Mouse (Mus musculus) kidney, adult 8-10 months (tissue): ENCODE results near the gene Elmsan1.
"Not testable (repeated sequence)": the region's sequence is repeated elsewhere in the genome, so short reads cannot be mapped to it uniquely, and the experiment has no call there.

ENCODE experiments used
- DNase-seq, 2 experiments: peaks; one replicate each; pipeline ENCODE4 v3.0.0; 2022

Gene Elmsan1

GRCm38 (mm10) chr12:84218289-84219120 lies at the start of gene Elmsan1:
Elmsan1 (minus strand) TSS chr12:84218881.
- peak in 1 of 2 experiments; percentile 71 for DNase-seq

- DNase-seq, result no peak
Observed at GRCm38 (mm10) chr12:84267264-84267663, 48.6 kb upstream of the Elmsan1 start.

- no peak for DNase-seq
Observed at GRCm38 (mm10) chr12:84260363-84260762, 41.7 kb upstream of the Elmsan1 start.

DNA sequence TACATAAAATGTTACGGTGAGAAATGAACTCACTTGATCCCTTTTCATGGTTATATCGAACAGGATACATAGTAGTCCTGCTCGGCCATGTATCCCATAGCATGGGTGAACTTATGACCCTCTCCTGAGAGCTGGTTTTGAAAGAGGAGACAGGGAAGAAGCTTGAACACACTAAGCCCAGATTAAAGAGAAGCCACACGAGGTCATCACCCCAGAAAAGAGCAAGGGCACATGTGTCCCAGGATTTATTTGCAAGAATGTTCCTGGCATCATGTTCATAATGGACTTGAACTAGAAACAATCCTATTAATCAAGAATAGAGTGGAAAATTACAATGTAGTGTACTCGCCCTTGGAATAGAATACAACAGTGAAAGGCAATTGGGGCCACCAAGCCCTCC lies 36.2 kb upstream of the Elmsan1 start:
- DNase-seq, result no peak

GRCm38 (mm10) chr12:84252811-84253210 lies 34.1 kb upstream of the Elmsan1 start:
- DNase-seq, result no peak

DNA sequence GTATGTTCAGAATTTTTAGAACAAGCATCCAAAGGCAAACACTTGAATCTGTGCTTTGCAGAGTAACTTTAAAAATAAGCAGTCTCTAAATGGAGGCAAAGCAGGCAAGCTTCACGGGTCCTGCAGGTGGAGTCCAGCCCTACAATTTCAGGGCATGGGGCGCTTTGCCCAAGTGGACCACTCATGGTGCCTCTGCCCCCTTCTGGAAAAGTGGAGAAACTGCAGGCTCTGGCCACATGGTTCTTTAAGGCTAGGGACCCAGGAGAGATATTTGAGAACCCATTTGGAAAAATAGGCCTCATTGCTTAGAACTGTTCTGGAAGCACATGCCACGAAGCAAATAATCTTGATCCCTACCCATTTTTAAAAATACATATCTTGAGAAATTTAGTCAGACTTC lies 30.5 kb upstream of the Elmsan1 start:
- peak; percentile 66 to 76 for DNase-seq

GRCm38 (mm10) chr12:84245683-84246082 lies 27.0 kb upstream of the Elmsan1 start:
- no peak for DNase-seq

GRCm38 (mm10) chr12:84243076-84243770 lies 24.5 kb upstream of the Elmsan1 start:
- no peak for DNase-seq

DNA sequence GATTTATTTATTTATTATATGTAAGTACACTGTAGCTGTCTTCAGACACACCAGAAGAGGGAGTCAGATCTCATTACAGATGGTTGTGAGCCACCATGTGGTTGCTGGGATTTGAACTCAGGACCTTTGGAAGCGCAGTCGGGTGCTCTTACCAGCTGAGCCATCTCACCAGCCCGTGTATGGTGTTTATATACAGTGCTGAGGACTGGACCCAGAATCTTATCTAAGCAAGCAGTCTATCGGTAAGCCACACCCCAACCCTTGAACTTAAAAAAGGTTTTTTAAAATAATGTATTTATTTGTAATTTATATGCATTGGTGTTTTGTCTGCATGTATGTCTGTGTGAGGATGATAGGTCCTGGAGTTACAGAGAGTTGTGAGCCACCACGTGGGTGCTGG lies 18.4 kb upstream of the Elmsan1 start:
- DNase-seq, result not testable (repeated sequence)

GRCm38 (mm10) chr12:84235981-84236752 lies 17.5 kb upstream of the Elmsan1 start:
- no peak for DNase-seq

DNA sequence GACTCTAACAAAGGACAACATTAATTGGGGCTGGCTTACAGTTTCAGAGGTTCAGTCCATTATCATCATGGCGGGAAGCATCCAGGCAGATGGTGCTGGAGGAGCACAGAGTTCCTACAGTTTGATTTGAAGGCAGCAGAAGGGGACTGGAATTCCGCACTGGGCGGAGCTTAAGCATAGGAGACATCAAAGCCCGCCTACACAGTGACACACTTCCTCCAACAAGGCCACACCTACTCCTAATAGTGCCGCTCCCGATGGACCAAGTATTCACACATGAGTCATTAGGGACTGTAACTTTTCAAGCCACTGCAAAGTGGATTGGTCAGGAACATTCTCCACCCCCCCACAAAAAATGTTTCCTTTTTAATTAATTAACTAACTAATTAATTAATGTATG lies 16.9 kb upstream of the Elmsan1 start:
- DNase-seq, result no peak

DNA sequence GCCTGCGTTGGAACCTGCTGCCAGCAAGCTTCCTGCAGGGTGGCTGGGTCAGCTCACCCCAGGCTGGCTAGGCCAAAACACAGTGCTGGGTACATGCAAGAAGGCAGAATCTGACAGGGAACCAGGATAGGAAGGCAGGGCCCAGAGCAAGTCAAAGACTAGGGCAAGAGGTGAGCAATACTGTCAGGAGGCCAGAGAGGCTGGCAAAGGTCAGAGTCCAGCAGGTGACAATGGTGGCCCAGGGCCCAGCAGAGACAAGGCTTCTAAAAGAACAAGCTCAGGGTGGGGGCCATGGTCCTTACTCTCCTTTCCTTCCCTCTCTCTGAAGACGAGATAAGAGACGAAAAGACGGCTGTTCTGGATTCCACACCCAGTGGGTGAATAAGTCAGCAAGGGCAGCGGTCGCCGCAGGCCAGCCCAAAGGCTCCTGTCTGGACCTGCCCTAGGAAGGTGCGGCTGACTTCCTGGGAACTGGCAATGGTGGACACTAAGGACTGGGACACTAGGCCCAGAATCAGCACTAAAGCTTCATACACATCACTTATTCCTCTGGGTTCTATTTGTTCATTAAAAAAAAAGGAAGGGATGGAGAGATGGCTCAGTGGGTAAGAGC lies 14.9 kb upstream of the Elmsan1 start:
- DNase-seq, result no peak

DNA sequence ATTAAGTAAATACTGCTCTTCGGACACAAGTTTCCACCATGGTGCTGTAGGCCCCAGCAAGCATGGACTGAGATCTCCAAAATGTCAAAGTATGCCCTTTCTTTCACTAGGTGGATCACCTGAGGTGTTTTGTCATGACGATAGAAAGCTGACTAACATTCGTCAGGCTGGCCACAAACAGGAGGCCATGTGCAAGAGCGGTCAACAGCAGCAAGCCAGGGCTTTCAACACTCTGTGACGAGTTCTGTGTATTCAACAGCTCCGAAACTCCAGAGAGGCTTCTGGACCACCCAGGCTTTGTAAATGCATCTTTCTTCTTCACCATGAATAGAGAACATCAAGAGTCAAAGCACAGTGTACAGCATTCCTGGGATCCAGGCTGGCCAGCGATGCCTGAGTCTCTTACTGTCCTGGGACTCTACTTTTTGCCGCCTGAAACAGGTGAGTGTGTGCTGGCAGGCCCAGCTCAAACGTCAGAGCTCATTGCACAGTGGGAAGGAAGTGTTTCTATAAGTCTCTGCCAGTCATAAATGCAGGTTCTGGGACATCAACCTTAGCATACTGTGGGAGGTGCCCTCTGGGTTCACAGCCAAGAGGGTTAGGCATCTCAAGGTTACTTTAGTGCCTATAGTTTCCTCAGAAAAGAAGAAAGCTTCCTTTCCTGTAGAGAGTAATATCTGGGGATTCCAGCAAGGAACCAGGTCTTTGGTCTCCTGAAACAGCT lies 7.6 kb upstream of the Elmsan1 start:
- DNase-seq, result no peak

GRCm38 (mm10) chr12:84222405-84222961 lies 3.8 kb upstream of the Elmsan1 start:
- peak in 1 of 2 experiments; percentile 62 for DNase-seq

DNA sequence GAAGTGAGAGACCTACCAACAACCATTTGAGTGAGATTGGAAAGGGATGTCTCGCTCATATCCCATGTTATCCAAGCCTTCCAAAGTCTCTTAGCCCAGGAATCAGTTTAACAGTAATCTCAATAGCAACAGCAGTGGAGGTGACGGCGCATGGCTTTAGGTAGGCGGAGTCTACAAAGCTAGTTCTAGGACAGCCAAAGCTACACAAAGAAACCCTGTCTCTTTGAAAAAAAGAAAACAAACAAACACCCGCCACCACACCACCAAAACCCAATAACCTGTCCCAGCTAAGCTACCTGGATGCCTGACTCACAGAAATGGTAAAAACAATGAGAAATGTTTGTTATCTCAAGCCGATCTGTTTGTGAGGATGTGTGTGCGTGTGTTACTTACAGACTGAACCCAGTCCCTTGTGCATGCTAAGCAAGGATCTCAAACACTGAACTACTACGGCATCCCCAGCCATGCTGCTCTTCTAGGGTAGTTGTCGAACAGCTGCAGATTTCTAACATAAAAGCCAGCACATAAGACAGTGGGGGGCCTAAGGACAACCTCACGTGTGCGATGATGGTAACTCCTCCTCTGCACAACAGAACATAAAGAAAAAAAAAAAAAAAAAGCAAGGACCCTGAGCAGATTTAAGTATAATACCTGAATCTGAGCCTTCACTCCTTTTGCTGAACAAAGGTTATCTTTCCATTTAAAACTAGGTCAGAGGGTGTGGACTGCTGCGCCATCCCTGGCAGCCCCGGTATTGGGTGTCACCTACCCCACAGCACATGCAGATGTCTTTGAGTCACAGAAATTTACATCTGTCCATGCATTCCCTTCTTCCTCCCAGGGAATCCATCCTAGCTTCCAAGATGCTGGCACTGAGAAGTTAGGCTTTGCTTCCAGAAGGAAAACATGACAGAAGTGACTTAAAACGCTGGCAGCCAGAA lies 2.5 kb upstream of the Elmsan1 start:
- no peak for DNase-seq

DNA sequence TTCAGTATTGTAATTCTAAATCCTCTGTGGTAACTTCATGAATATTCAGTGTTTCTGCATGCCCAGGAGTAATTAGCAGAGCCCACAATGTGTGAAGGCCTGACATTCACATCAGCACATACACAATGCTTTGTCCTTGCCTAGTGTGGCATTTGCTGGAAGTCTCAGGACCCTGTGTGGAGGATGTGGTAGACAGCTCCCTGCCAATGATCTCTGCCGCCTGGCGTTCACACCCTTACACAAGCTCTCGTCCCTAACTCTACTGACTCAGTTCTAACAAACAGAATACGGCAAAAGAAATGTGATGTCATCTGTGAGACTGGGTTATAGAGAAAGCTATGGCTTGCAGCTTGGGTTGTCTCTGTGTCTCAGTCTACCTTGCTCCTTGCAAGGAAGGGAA lies 1.8 kb upstream of the Elmsan1 start:
- no peak for DNase-seq

GRCm38 (mm10) chr12:84219121-84219561 lies 460 bp upstream of the Elmsan1 start:
- no peak for DNase-seq

DNA sequence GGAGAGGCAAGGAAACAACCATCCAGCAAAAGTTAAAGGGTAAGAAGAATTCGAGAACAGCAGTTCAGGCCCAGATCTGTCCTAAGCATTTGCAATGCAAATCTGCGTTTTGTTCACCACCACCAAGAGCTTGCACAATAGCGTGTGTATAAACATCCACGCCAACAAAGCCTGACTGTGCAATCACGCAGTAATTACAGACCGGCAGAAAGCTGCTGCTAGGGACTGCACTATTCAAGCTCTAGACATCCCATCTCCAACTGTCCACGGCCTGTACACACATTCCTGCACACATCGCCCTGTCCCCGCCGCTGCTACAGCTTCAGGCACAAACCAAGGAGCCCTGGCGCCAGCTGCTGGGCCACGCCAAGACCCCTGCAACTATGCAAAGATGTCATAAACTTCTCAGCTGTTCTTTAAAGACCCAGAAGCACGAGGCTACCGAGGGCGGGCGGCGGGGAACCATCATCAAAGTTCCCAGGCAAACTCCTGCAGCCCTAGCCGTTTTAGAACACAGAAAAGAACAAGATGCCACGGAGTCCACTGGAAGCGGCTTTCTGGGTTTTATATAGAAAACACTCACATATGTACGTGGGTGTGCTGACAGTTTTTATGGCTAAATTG lies 1.1 kb downstream of the Elmsan1 start:
- no peak for DNase-seq

DNA sequence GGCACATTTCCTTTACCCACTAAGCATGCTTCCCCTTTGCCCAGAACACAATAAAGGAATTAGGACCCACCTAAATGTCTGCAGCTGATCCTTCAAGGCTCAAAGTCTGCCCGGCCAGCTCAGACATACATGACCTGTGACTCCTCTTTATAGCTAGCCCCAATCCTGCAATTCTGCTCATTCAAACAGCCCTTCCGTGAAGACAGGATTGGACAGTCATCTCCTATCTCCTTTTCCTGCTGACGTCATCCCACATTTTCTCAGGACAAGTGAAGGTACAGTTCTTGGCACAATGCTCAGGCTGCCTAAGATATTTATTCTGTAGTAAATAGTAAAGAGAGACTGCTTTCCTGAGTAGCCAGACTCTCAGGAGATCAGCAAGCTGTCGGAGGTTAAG lies 1.6 kb downstream of the Elmsan1 start:
- no peak for DNase-seq

- no peak for DNase-seq
Observed at GRCm38 (mm10) chr12:84215758-84216440, 2.8 kb downstream of the Elmsan1 start.
